Mouse (Mus musculus): ENCODE measurements around the gene Clcn5. TPM values are rescaled to one million over a fixed set of nuclear protein-coding genes. Genes with fewer than 3 reads are reported as not detected.

Gene Clcn5
- polyA plus RNA-seq, 1 experiment from 2014 or later, result 36.0 TPM

- H3K27ac ChIP-seq (replicated peaks; ENCODE audit: low read depth, low read length), result no peak overlapping the region
- H3K4me1 ChIP-seq (ENCODE audit: control insufficient read depth, insufficient read depth, low read length), result no peaks in the 10 kb centered on the region
- no peak overlapping the region for H3K9ac ChIP-seq (ENCODE audit: low read depth, low read length)
- 58% methylated on average over 2 of the region's 2 CpGs for WGBS
- DNase-seq (ENCODE audit: low spot score), result no peak
- H3K9me3 ChIP-seq (ENCODE audit: control insufficient read depth, low read length), result no peaks in the 10 kb centered on the region
- H3K36me3 ChIP-seq (ENCODE audit: control insufficient read depth, insufficient read depth, low read length), result no peaks in the 10 kb centered on the region
- H3K4me3 ChIP-seq (ENCODE audit: low read depth, low read length), result no peak overlapping the region
- H3K4me2 ChIP-seq (ENCODE audit: low read depth, low read length), result no peak overlapping the region
- H3K27me3 ChIP-seq (replicated peaks; ENCODE audit: control insufficient read depth, insufficient read depth, low read length), result no peaks in the 10 kb centered on the region
- no peak for ATAC-seq (ENCODE audit: low read depth)
Measured at GRCm38 (mm10) chrX:7292981-7293380, 26.2 kb downstream of the Clcn5 start.

DNA sequence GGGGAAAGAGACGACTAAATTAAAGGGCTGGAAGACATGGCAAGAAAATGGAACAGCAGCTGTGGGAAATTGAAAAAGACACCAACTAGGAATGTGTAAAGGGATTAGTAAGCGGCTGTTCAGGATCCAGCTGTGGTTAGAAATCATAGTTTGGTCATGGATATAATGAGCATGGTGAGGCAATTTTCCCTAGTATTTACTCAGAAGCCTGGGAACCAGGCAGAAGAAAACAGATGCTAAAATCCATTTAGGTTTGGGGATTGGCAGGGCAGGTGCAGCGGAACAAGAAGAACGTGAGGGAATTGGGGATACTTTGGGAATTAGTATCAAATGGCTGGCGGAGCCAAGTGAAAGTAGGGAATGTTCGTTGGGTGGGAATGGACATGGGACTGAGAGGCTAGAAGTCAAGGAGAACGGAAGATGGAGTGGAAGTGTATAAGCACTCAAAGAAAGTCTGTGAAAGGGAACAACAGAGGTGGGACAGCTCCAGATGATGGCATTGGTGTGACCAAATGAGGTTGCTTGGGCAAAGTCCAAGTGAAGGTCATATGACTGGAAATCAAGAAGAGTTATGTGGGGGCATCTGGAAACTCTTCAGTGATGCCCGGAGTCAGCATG is 26.9 kb downstream of the Clcn5 start:
- peak; percentile 81 for ATAC-seq (ENCODE audit: low read depth)

DNA sequence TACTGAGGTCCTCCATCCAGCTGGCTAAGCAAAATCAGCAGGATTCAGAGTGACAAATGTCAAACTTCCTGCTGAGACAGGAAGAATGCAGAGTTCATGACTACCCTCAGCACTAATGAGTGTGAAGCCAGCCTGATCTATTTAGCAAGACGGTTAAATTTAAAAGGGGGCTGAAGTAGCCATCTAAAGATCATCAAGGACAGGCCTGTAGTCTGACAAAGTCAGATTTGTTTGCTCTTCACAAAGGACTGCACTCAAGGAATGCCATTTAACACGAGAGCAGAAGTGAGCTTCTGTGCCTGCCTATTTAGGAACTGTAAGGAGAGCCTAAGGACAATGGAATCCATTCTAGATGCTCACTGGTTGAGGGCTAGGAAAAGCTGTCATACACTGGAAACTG is 30.2 kb downstream of the Clcn5 start:
- Histone ChIP-seq H3K36me3 (ENCODE audit: control insufficient read depth, insufficient read depth, low read length) (no peaks in the 10 kb centered on the region), H3K9ac (ENCODE audit: low read depth, low read length) (no peak overlapping the region), H3K9me3 (ENCODE audit: control insufficient read depth, low read length) (no peaks in the 10 kb centered on the region), H3K4me2 (ENCODE audit: low read depth, low read length) (no peak overlapping the region), H3K27me3 (replicated peaks; ENCODE audit: control insufficient read depth, insufficient read depth, low read length) (no peaks in the 10 kb centered on the region), H3K27ac (replicated peaks; ENCODE audit: low read depth, low read length) (no peak overlapping the region), H3K4me3 (ENCODE audit: low read depth, low read length) (no peak overlapping the region), H3K4me1 (ENCODE audit: control insufficient read depth, insufficient read depth, low read length) (no peaks in the 10 kb centered on the region)
- WGBS, result 24% methylated on average over 2 of the region's 2 CpGs
- ATAC-seq (ENCODE audit: low read depth) (peak; percentile 45; the same call in 1 of the 2 replicates), DNase-seq (ENCODE audit: low spot score) (peak; percentile 17)

More for the DNA sequence above, 26.9 kb downstream of the Clcn5 start:
- Histone ChIP-seq H3K4me2 (ENCODE audit: low read depth, low read length) (no peak overlapping the region), H3K4me1 (ENCODE audit: control insufficient read depth, insufficient read depth, low read length) (no peaks in the 10 kb centered on the region), H3K4me3 (ENCODE audit: low read depth, low read length) (no peak overlapping the region), H3K9me3 (ENCODE audit: control insufficient read depth, low read length) (no peaks in the 10 kb centered on the region), H3K27ac (replicated peaks; ENCODE audit: low read depth, low read length) (no peak overlapping the region), H3K27me3 (replicated peaks; ENCODE audit: control insufficient read depth, insufficient read depth, low read length) (no peaks in the 10 kb centered on the region), H3K9ac (ENCODE audit: low read depth, low read length) (no peak overlapping the region), H3K36me3 (ENCODE audit: control insufficient read depth, insufficient read depth, low read length) (no peaks in the 10 kb centered on the region)
- 63% methylated on average over 8 of the region's 8 CpGs for WGBS
- DNase-seq (ENCODE audit: low spot score), result peak; percentile 71

DNA sequence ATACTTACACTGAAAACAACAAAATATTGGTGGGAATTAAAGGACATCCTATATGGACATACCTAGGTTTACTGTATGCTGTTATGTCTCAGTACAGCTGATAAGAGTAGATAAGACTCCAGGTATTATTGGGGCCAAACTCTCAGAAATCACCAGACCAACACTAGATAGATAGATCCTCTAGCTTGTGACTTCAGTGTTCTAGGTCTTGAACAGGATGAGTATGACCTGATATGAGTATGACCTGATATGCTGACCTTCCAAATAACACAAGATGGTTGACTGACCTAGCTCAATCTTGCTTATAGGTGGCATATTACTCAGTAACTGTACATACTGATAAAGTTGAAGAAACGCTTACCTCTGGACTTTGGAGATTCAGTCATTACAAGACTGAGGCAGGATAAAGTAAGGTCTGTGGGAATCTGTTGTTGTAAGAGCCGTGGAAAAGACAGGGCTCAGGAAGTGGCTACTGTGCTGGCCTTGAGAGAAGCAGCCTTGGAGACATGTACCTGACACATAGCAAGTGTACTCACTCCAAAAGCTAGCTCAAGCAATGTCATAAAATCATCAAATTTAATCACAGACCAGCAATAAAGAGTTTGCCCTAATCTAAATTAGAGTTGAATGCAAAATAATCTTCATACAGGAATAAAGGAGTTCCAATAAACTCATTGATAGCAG is 32.0 kb downstream of the Clcn5 start:
- no peak overlapping the region for H3K4me2 ChIP-seq (ENCODE audit: low read depth, low read length)
- H3K27ac ChIP-seq (replicated peaks; ENCODE audit: low read depth, low read length), result no peak overlapping the region
- no peaks in the 10 kb centered on the region for H3K9me3 ChIP-seq (ENCODE audit: control insufficient read depth, low read length)
- H3K36me3 ChIP-seq (ENCODE audit: control insufficient read depth, insufficient read depth, low read length), result no peaks in the 10 kb centered on the region
- no peak for DNase-seq (ENCODE audit: low spot score)
- no peaks in the 10 kb centered on the region for H3K27me3 ChIP-seq (replicated peaks; ENCODE audit: control insufficient read depth, insufficient read depth, low read length)
- H3K4me1 ChIP-seq (ENCODE audit: control insufficient read depth, insufficient read depth, low read length), result no peaks in the 10 kb centered on the region
- H3K4me3 ChIP-seq (ENCODE audit: low read depth, low read length), result no peak overlapping the region
- no peak overlapping the region for H3K9ac ChIP-seq (ENCODE audit: low read depth, low read length)
- no peak for ATAC-seq (ENCODE audit: low read depth)
- WGBS, result 84% methylated on average over 2 of the region's 2 CpGs

DNA sequence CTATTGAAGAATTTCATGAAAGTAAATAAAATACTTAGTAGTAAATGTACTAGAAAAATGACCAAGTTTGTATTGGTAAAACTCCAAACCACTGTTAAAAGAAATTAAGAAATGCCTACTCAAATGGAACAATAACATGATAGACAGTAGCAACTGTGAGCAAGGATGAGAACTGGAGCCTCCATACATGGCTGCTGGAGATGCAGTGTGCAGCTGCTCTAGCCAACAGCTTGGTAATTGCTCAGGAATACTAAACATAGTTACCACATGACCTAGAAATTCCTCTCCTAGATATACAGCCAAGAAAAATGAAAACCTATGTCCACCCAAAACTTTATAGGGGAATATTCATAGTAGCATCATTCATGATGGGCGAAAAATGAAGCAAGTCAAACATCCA is 36.5 kb downstream of the Clcn5 start:
- Histone ChIP-seq H3K4me3 (ENCODE audit: low read depth, low read length) (no peak overlapping the region), H3K27me3 (replicated peaks; ENCODE audit: control insufficient read depth, insufficient read depth, low read length) (no peaks in the 10 kb centered on the region), H3K4me1 (ENCODE audit: control insufficient read depth, insufficient read depth, low read length) (no peaks in the 10 kb centered on the region), H3K36me3 (ENCODE audit: control insufficient read depth, insufficient read depth, low read length) (no peaks in the 10 kb centered on the region), H3K4me2 (ENCODE audit: low read depth, low read length) (no peak overlapping the region), H3K9me3 (ENCODE audit: control insufficient read depth, low read length) (no peaks in the 10 kb centered on the region), H3K27ac (replicated peaks; ENCODE audit: low read depth, low read length) (no peak overlapping the region), H3K9ac (ENCODE audit: low read depth, low read length) (no peak overlapping the region)
- ATAC-seq (ENCODE audit: low read depth), result peak; percentile 62; the same call in 1 of the 2 replicates
- peak; percentile 56 for DNase-seq (ENCODE audit: low spot score)
- 68% methylated on average over 1 of the region's 1 CpGs for WGBS

DNA sequence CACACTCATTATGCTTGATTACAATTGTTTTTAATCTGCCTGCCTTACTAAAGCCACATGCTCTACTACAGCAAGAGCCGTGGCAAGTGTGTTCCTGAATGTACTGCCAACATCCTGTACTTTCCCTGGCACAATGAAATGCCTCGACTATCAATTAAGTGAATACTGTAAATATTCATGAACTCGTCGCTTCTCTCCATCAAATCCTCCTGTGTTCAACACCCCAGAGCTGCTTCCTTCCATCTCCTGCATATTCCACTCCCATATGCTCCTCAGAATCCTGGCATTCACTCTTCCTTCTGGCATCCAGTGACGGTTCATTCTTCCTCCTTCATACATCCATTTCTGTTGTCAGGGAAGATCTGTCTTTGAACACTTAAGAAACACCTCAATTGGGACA is 39.4 kb downstream of the Clcn5 start:
- ATAC-seq (ENCODE audit: low read depth) (no peak), DNase-seq (ENCODE audit: low spot score) (no peak)
- Histone ChIP-seq H3K4me2 (ENCODE audit: low read depth, low read length) (no peak overlapping the region), H3K4me1 (ENCODE audit: control insufficient read depth, insufficient read depth, low read length) (no peaks in the 10 kb centered on the region), H3K27me3 (replicated peaks; ENCODE audit: control insufficient read depth, insufficient read depth, low read length) (no peaks in the 10 kb centered on the region), H3K9ac (ENCODE audit: low read depth, low read length) (no peak overlapping the region), H3K36me3 (ENCODE audit: control insufficient read depth, insufficient read depth, low read length) (no peaks in the 10 kb centered on the region), H3K4me3 (ENCODE audit: low read depth, low read length) (no peak overlapping the region), H3K27ac (replicated peaks; ENCODE audit: low read depth, low read length) (no peak overlapping the region), H3K9me3 (ENCODE audit: control insufficient read depth, low read length) (no peaks in the 10 kb centered on the region)
- 69% methylated on average over 5 of the region's 5 CpGs for WGBS

DNA sequence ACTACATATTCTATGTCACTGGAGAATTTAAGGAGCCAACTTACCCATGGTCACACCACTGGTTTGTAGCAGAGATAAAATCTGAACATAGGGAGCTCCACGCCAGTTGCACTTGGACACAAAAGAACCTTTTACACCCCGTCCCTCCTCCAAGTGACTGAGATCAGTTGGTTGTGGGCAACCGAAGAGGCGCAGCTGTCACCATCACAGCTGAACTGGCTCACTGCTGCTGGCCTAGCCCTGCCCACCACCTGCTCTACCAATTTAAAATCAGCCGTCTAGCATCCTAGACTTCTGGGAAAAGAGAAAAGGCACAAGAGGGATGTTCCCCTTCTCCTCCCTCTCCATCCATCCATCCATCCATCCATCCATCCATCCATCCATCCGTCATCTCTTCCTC is 42.6 kb downstream of the Clcn5 start:
- H3K9me3 ChIP-seq (ENCODE audit: control insufficient read depth, low read length), result no peaks in the 10 kb centered on the region
- H3K4me2 ChIP-seq (ENCODE audit: low read depth, low read length), result no peak overlapping the region
- no peak overlapping the region for H3K27ac ChIP-seq (replicated peaks; ENCODE audit: low read depth, low read length)
- H3K27me3 ChIP-seq (replicated peaks; ENCODE audit: control insufficient read depth, insufficient read depth, low read length), result no peaks in the 10 kb centered on the region
- WGBS, result 73% methylated on average over 6 of the region's 6 CpGs
- ATAC-seq (ENCODE audit: low read depth), result peak; percentile 81; the same call in 1 of the 2 replicates
- H3K4me1 ChIP-seq (ENCODE audit: control insufficient read depth, insufficient read depth, low read length), result no peaks in the 10 kb centered on the region
- peak; percentile 60 for DNase-seq (ENCODE audit: low spot score)
- no peak overlapping the region for H3K4me3 ChIP-seq (ENCODE audit: low read depth, low read length)
- H3K36me3 ChIP-seq (ENCODE audit: control insufficient read depth, insufficient read depth, low read length), result no peaks in the 10 kb centered on the region
- H3K9ac ChIP-seq (ENCODE audit: low read depth, low read length), result no peak overlapping the region

- no peaks in the 10 kb centered on the region for H3K27me3 ChIP-seq (replicated peaks; ENCODE audit: control insufficient read depth, insufficient read depth, low read length)
- H3K4me2 ChIP-seq (ENCODE audit: low read depth, low read length), result no peak overlapping the region
- 93% methylated on average over 5 of the region's 5 CpGs for WGBS
- ATAC-seq (ENCODE audit: low read depth), result no peak
- H3K9ac ChIP-seq (ENCODE audit: low read depth, low read length), result no peak overlapping the region
- no peaks in the 10 kb centered on the region for H3K9me3 ChIP-seq (ENCODE audit: control insufficient read depth, low read length)
- no peak for DNase-seq (ENCODE audit: low spot score)
- no peaks in the 10 kb centered on the region for H3K36me3 ChIP-seq (ENCODE audit: control insufficient read depth, insufficient read depth, low read length)
- H3K27ac ChIP-seq (replicated peaks; ENCODE audit: low read depth, low read length), result no peak overlapping the region
- H3K4me3 ChIP-seq (ENCODE audit: low read depth, low read length), result no peak overlapping the region
- H3K4me1 ChIP-seq (ENCODE audit: control insufficient read depth, insufficient read depth, low read length), result no peaks in the 10 kb centered on the region
Measured at GRCm38 (mm10) chrX:7261149-7261548, 58.0 kb downstream of the Clcn5 start.
